Mouse (Mus musculus) v-Abl transformed pro-B cells (cell line): ENCODE data around the gene Ttyh3.

Source experiments
- in situ Hi-C, 2 experiments: fragments of 400-800 bp; cut with MboI; formaldehyde crosslinking; loops; one replicate each; pipeline ENCODE4 v1.15.1; 2025; ENCODE audit not compliant: unreplicated experiment in 2 of 2

The Ttyh3 gene

DNA sequence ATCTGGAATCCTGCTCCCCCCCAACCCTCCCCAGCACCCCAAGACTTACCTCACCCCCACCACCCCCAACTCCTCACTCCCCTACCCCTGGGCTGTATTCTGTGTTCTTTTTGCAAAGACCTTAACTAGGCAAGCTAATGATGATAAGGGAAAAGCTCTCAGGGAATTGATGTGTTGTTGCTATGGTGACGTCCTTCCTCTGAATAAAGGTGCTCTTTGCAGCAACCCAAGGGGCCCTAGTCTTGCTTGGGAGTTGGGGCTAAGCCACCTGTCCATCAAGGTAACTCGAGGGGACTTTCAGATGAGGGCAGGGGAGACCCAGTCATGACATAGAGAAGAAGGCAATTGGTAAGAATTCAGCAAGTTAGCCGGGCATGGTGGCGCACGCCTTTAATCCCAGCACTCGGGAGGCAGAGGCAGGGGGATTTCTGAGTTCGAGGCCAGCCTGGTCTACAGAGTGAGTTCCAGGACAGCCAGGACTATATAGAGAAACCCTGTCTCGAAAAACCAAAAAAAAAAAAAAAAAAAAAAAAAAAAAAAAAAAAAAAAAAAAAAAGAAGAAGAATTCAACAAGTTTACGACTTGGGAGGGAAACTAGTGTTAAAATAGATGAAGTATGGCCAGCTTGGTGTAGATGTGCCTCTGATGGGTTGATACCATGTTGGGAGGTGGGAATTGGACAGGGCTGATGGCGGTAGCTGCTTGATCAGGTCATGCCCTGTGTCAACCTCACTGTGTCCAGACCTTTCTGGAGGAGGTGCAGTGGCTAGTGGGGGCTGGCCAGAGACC is 33.3 kb downstream of the Ttyh3 start:
- in situ Hi-C loops = loop anchor here (5.0 to 10.0 kb wide), 3 partner anchors 48 to 191 kb away; partner anchors contain the start of gene Grifin (in 2 of the 2)

DNA sequence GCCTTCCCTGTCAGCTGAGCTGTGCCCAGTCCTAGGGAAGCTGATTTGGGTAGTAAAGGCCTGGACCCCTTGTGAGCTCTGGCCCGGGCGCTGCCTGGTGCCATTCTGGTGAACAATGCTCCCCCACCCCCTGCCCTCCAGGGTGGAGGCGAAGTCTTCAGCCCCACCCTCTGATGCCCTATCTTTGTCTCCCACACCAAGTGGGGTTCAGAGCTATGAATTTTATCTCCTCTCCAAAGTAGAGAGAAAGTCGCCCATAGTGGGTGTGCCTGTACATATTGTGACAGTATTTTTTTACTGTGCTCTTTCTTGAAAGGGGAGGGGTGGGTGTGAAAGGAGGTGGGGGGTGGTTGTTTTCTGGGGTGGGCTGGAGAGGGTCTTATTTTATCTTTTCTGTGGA is 34.0 kb downstream of the Ttyh3 start:
- in situ Hi-C loops = loop anchor here (5.0 to 10.0 kb wide), 3 partner anchors 48 to 190 kb away; partner anchors contain the start of gene Grifin (in 2 of the 2)

DNA sequence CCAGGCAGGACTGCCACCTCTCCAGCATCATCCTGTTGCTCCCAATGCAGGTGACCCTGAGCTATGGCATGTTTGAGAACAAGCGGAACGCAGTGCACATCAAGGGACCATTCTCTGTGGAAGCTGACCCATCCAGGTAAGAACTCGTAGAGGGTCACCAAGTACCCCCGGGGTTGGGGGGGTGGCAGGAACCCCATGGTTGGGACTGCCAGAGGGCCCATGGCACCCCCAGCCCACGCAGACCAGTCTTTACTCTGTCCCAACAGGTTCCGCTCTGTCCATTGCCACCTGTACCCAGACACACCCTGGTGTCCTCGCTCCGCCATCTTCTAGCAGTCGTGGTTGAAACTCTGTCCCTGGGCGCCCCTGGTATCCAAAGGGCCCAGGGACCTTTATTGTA is 34.7 kb downstream of the Ttyh3 start:
- in situ Hi-C loops = loop anchor here in 1 of 2 experiments (10.0 kb wide), 1 partner anchor 189 kb away; no protein-coding TSS in a partner anchor

DNA sequence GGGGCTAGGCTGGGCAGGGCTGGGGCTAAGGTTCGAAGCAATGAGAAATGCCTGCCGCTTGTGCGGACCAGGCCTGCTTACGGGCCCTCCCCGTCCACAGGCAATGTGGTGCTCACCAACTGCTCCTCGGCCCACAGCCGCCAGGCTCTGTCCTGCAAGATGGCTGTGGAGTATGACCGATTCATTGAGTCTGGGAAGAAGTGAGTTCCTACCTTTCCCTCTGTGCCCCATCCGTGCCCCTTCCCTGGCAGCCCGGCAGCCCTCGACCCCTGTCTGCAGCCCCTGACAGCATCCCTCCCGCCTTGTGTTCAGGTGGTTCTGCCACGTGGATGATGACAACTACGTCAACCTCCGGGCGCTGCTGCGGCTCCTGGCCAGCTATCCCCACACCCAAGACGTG is 36.6 kb downstream of the Ttyh3 start:
- in situ Hi-C loops = loop anchor here in 1 of 2 experiments (10.0 kb wide), 1 partner anchor 187 kb away; no protein-coding TSS in a partner anchor

DNA sequence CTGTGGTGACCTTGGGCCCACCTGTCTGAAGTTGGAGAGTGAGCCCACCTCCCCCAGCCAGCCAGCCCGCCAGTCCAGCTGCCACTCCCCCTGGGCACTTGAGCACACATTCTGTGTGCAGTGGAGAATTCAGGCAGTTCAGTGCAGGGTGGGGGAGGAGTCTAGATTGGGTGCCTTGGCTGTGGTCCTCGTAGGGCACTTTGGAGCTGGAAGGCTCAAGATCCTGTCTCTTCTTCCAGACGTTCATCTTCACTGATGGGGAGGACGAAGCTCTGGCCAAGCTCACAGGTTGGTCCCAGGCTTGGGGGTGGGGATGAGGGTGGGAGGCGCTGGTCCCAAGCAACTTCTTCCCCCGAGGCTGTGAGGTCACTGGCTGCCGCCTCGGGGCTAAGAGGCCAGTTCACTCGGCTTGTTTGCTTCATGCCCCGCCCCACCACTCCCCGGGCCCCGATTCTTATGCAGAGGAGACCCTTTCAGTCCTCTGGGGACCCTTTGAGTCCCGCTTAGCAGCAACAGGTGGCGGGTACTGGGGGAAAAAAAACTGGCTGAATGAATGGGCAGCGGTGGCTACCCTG is 37.1 kb downstream of the Ttyh3 start:
- in situ Hi-C loops = loop anchor here in 1 of 2 experiments (10.0 kb wide), 1 partner anchor 187 kb away; no protein-coding TSS in a partner anchor

DNA sequence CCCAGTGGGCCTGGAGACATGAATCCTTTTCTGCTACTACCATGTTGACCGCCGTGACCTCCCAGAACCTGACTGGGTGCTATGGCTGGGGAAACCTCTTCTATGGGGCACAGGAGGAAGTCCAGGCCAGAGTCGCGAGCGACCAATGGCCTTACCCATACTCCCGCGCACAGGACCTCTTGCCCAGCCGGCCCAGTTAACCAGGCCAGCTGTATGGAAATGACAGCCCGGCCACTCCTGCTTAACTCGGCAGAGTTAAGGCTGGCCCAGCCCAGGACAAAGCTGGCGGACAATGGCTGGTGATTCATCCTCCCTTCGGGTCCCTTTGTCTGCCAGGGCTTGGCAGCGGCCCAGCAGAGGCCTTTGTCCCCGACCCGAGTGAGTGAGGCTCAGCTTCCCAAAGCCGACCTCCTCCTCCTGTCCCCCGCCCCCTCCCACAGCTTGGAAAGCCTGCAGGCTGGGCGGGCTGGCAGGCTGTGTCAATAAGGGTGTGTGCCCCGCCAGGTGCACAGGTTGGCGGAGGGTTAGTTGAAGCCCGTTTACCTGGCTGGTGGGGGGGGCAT is 37.7 kb downstream of the Ttyh3 start:
- in situ Hi-C loops = loop anchor here in 1 of 2 experiments (10.0 kb wide), 1 partner anchor 186 kb away; no protein-coding TSS in a partner anchor

DNA sequence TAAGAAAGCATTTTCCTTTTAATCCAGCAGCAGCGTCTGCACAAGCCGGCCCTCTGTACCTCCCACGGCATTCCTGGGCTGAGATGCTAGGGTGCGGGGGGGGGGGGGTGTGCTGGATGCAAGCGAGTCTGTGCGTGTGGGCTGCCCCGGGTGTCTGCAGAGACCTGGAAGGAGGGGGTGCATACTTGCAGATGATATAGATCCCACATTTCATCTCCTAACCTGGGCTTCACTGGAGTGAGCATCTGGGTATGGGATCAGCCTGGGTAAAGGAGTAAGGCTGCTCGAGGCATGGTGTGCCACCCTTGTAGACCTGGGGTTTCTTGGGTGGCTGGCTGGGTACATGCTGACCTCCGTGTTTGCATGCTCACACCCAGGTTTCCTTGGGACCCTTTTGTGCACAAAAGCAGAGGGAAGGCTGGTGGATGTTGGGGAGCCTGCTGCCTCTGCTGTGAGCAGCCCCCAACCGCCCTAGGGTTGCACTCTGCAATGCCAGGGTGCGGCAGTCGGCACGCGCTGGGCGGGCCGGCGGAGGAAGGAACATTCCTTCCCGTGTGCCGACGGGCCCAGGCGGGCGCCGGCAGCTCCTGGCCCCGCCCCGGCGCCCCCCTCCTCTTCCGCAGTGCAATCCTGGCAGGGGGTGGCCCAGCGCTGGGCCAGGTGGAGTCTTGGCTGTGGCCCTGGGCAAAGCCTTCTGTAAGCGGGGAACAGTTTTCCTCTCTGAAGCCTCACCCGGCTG is 38.4 kb downstream of the Ttyh3 start:
- in situ Hi-C loops = loop anchor here in 1 of 2 experiments (10.0 kb wide), 1 partner anchor 186 kb away; no protein-coding TSS in a partner anchor

DNA sequence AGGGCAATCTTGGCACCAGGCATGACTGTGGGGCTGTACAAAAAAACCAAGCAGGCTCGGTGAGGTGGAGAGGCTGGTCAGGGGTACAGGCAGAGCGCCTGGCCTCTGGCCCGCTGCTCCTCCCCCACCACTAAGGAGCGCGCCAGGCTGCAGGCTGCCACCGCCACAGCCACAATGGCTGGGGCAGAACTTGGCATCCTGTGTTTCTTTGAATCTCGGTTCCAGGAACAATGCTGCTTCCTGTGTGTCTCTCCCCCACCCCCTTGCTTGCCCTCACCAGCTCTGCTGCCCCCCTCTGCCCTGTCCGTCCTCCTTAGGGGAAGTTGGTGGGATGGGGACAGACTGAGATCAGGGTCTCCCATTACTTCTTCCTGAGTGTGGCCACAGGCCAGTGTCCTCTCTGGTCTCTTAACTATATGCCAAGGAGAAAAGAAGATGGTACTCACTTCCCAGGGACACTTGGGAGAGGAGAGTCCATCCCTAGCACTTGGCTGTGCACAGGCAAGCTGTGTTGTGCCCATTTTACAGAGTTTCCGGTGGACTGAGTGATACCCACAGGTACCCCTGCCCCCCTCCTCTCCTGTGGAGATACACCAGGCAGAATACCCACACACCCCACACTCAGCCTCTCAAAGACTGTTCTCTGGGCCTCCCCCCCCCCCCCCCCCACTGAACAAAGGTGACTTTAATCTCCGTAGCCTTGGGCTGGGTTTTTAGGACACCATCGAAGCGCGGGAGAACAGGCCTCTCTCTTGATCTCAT is 39.1 kb downstream of the Ttyh3 start:
- in situ Hi-C loops = loop anchor here in 1 of 2 experiments (10.0 kb wide), 1 partner anchor 185 kb away; no protein-coding TSS in a partner anchor

DNA sequence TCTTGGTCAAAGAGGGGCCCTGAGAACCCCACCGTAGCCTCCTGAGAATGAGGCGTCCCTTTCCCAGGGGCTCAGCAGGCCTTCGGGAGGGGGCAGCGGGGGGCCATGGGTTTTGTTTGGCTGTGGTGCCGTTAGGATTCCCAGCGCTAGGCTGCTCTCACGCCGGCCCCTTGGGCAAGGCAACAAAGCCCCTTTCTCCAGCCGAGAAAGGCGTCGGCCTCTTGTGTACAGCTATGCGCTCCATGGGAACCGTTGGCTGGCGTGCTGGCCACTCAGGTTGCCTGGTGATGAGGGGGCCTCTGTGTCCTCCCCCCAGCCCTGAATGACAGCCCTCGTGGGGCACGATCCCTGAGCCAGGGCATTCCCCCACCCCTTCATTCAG is 40.2 kb downstream of the Ttyh3 start:
- in situ Hi-C loops = no loop called here

DNA sequence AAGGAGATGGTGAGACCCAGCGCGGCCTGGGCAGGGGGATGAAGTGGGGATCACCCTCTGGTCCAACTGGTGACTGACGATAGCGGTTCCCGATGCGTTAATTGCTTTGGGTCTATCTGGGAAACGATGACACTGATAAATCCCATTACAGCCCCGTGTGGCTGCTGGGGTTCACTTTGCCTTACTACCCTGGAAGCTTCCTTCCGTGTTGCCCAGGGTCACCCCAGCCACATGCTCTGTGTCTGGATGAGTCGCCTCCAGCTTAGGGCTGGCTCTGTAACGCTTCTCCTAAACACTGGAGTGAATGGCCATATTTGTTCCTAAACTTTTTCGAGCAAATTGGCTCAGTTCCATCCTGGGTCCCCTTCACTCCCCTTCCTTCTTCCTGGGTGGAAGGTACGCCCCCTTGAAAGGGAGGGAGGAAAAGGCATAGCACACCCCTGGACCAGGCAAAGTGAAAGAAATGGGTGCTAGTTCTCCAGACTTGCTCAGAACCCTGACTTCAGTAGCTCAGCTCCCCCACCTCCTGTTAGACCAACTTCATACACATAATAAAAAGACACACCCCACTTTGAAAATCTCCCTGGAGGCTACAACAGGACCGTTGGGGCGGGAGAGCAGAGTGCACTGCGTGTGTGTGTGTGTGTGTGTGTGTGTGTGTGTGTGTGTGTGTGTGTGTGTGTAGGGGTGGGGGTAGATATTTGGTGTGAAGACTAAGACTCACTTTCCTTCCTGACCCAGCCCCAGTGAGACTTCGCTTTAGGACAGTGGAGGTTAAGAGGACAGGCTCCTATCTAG is 40.8 kb downstream of the Ttyh3 start:
- in situ Hi-C loops = no loop called here

DNA sequence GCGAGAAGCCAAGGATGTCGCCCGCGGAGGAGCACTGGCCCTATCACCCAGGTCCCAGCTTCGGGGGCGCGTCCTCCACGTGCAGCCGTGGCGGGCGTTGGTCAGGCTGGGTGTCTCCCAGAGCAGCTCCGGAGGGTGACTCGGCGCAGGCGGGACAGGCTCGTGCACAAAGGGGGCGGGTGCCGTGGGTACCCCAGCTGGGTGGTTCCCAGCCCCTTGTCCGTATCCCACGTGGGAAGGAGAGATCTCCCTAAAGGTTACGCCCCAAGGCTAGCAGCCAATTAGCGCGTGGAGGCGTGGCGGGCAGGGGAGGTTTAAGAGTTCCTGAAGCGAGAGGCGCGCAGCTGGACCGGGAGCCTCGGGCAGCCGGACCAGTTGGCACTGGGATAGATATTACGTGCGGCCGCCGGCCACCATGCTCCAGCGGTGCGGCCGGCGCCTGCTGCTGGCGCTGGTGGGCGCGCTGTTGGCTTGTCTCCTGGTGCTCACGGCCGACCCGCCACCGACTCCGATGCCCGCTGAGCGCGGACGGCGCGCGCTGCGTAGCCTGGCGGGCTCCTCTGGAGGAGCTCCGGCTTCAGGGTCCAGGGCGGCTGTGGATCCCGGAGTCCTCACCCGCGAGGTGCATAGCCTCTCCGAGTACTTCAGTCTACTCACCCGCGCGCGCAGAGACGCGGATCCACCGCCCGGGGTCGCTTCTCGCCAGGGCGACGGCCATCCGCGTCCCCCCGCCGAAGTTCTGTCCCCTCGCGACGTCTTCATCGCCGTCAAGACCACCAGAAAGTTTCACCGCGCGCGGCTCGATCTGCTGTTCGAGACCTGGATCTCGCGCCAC is 41.6 kb downstream of the Ttyh3 start, which contains the start of gene Lfng:
Lfng (plus strand) TSS at position 320 of the 835 bp plus-strand sequence.
- in situ Hi-C loops = no loop called here

DNA sequence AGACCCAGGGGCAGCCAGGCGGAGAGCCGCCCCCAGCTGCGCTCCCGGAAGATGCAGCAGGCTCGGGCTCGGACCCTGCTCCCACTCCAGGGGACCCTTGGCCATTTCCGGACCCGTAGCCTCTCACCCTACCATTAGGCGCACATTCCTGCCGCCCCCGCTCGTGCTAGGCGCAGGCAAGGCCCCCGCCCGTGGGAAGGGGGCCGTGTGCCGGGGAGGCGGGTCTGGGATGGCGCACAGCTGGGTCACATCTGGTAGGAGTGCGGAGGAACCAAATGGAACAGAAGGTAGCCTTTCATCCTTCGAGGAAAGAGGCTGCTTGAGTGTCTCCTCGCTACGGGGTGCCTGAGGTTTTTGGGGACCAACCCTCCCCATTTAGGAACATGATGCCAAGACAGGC is 42.4 kb downstream of the Ttyh3 start:
- in situ Hi-C loops = no loop called here

DNA sequence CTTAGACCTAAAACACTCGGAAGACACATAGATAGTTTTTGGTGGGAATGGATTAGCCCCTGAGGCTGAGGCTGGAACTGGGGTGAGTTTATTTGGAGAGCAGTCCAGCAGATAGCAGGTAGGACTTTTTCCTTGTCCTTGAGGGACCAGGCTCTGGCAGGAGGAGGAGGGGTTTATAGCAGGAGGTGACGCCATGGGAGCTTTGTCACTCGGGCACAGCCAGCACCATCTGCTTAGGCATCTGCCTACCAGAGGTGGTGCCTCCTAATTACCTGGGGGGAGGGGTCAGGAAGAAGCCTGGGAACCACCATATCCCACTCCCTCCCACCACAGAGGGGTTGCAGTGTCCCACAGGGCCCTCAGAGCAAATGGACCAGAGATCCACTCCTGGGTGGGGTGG is 43.6 kb downstream of the Ttyh3 start:
- in situ Hi-C loops = no loop called here

DNA sequence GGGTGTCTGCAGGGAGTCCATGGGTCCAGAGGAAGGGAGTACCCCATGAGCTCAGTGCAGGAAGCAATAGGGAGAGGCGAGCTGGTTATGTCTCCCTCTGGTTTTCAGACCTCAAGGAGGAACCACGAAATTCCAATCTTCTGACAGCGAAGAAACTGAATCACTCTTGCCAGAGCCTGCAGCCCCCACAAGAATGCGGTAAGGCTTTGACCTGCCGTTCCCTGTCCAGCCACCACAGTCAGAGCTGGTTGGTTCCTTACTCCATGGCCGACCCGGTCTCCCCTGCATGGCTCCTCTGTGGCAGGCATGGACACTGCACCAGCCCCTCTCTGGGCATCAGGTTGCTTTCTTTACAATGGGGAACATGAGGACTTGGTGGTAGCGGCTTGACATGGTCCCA is 44.4 kb downstream of the Ttyh3 start:
- in situ Hi-C loops = no loop called here

DNA sequence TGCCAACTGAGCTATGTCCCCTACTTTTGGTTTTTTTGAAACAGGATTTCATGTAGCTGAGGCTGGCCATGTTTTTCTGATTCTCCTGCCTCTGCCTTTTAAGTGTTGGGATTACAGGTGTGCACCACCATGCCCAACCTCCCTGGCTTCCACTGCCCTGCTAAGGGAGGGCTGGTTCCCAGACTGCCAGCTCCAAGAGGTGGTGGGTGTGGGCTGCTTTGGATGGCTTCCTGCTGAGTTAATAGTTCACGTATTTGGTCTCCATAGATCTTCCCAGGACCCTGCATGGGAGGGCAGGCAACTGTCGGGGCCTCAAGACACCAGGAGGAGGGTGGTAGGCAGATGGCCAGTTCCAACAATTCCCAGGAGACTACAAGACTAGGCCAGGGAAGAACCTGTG is 46.3 kb downstream of the Ttyh3 start:
- in situ Hi-C loops = no loop called here

DNA sequence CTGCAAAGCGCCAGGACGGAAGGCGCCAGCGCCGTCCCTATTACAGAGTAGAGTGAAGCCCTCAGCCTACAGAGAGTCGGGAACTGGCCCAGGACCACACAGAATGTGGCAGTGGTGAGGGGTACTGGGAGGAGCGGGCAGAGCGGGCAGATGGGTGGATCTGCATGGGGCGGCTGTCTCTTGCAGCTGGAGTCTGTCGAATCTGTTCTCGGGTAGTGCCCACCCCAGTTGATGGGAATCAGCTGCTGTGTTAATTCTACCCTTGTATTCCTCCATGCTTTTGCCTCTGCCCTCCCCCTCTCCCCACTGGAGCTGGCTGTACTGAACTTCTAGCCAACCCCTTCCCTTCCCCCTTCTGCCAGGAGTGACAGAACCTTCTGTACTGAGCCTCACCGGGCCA is 47.1 kb downstream of the Ttyh3 start:
- in situ Hi-C loops = no loop called here

DNA sequence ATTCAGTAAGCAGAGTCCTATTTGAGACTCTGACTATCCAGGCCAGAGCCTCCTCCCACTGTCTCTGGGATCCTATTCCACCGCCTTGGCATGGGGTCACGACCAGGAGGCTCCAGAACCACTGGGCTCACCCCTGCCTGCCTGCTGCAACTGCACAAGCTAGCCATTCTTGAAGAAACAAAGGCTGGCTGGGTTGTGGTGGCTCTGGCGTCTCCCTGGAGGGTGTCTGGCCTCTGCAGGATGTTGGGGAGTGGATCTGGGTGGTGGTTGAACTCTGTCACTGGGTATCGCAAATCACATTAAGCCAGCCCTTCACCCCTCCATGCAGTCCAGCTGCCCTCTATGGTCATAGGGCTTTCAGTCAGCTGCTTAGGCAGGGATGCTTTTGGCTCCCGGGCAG is 48.9 kb downstream of the Ttyh3 start:
- in situ Hi-C loops = no loop called here

DNA sequence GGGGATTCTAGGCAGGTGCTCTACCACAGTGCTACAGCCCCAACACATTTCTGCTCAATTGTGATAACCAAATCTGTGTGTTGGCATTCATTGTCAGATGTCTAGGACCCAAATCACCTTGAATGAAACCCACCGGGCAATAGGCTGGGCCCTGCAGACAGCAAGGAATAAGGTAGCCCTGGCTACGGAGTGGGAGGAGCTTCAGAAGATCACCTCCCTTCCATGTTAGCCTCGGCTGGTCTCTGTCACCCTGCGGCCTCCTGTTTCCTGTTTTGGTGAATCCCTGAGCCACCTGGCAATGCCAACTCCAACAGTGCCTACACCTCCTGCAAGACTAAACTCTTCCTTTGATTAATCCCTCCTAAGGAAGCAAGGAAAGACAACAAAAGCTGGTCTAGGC is 51.0 kb downstream of the Ttyh3 start:
- in situ Hi-C loops = no loop called here
